Mouse (Mus musculus): ENCODE results near the gene Ltb.

Ltb gene

DNA sequence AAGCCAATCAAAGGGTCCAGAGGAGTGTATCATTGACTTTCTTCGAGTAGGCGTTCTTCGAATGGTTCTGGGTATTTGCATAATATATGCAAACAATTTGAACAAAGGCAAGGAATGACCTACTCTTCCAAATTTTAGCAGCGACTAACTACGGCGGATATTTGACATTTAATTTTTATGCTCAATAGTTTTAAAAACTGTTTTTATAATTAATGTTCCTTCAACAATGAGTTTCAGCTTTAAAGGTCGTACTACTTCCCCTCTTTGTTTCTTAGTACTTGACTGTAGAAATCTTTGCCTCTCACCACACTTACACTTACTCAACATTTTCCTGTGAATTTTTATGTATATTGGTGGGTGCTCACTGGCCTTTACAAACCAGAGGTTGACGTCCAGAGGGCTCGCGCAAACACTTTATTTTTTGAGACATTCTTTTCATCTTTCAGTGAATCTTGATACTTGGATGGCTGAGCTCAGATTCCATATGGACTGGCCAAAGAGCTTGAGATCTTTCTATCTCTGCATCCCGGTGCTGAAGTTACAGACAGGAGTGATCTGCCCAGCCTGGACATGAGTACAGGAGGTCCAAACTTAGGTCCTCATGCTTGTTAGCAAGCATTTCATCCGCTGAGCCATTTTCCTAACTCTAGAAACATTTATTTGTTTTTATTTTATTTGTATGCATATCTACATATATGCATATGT, 28.6 kb upstream of the Ltb start:
- in situ Hi-C loops (cut with MseI, MboI): no loop called here

DNA sequence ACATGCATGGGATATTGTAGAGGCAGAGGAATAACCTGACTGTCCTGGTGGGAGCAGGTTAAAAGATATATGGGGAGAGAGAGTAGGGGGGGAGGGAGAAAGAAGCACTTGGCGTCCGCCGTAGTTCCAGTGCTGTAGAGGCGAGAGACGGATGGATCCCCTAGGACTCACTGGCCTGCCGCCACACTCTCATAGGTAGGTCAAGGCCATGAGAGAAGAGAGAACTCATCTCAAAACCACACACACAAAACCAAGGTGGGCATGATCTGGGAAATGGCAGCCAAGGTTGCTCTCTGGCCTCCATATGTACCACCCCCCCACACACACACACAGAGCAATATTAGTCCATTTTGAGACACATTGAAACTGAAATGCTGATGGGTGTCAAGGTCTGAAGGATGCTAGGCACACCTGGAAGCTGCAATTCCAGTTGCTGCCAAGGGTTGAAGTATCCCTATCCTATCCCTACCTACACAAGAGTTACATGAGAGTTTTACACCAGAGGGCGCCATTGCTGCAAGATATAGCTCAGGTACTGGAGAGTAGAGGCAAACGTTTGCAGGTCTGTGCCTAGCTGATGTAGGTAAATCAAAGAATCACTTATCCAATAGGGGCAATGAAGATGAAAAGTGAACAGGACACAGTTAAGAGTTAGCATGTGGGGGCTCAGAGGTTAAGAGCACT, 27.7 kb upstream of the Ltb start:
- in situ Hi-C loops (cut with MseI, MboI): no loop called here

DNA sequence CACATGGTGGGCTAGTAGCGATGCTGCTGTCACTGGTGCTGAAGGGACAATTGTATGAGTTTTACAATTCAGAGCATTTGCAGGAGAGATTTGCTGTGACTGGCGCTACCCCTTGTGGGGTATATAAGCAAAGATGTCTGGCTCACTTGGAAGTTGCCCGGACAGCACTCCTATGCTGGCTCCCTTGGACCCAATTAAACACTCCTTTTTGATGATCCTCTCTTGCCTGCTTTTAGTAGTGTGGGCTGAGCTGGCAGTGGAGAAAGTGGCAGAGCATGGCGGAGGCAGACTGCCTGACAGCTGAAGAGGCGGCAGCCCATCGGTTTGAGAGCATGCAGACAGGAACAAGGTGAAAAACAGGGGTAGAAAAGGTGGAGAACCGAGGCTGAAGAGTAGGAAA, 26.4 kb upstream of the Ltb start:
- in situ Hi-C loops (cut with MseI, MboI): no loop called here

DNA sequence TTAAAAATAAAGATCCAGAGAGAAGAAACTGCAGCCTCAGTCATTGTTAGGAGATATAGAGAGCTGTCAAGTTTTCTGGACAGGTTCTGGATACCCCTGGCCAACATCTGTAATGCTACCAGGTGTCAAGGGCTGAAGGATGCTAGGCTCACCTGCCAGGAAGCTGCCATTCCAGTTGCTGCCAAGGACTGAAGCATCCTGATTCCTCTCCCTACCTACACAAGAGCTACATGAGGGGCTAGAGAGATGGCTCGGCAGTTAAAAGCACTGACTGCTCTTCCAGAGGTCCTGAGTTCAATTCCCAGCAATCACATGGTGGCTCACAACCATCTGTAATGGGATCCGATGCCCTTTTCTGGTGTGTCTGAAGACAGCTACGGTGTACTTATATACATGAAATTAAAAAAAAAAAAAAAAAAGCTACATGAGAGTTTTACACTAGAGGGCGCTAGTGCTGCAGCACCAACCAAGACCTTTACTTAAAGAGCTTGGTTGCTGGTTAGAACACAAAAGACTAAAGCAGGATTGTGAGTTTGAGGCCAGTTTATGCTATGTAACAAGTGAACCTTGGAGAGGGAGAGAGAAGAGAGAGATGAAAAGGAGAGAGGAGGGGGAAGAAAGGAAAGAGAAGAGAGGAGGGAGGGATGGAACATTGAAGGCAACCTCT, 25.6 kb upstream of the Ltb start:
- in situ Hi-C loops (cut with MseI, MboI): no loop called here

DNA sequence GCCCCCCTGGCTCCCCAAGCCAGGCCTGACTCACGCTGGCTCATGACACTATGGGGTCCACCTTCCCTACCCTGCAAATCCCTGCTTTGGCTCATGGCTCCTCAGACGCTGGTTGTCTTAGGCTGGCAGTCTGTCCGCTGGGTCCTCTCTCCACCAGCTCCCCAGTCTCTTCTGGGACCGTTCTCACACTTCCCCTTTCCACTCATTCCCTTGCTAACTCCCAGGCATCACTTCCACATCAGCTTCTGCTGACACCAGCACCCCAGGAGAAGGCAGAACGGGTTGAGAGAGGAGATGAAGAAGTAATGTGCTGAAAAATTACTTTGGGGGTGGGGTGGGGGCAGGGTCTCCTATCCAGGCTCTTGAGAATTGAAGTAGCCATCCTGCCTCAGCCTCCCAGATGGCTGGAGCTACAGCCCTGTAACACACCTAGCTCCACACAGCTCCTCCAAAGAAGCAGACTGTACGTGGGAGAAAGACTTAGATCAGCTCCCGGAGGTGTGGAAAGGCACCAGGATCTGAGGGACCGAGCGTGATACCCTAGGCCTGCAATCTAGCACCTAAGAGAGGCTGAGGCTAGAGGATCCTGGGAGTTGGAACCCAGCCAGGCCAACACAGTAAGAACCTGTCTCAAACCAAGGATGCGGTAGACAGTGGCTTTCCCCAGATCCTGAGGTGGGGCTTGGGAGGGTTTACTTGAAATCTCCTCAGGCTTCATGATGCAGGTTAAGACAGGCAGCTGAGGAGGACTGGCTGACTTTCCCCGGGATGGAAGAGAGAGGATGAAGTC, 21.6 kb upstream of the Ltb start:
- in situ Hi-C loops (cut with MseI, MboI): loop anchor here in 1 of 2 experiments (5.0 kb wide), 1 partner anchor 60 kb away; the partner anchor contains the start of gene Atp6v1g2

DNA sequence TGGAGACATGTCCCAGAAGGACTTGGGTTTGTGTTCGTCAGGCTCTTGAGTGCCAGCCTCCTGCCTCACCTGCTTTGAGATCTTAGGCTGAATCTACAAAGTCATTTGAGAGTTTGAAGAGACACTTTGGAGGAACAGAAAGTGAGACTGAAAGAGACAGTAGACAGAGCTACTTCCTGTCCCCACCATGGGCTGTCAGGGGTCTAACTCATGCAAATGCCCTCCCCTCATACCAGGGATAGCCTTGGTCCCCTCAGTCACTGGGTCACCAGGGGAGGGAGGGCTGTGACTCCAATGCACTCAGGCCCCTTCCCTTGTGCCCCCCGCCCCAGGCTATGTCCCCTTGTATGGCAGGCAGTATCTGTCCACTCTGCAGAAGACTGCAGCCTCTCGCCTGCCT, 20.9 kb upstream of the Ltb start:
- in situ Hi-C loops (cut with MseI, MboI): loop anchor here in 1 of 2 experiments (5.0 kb wide), 1 partner anchor 59 kb away; the partner anchor contains the start of gene Atp6v1g2

DNA sequence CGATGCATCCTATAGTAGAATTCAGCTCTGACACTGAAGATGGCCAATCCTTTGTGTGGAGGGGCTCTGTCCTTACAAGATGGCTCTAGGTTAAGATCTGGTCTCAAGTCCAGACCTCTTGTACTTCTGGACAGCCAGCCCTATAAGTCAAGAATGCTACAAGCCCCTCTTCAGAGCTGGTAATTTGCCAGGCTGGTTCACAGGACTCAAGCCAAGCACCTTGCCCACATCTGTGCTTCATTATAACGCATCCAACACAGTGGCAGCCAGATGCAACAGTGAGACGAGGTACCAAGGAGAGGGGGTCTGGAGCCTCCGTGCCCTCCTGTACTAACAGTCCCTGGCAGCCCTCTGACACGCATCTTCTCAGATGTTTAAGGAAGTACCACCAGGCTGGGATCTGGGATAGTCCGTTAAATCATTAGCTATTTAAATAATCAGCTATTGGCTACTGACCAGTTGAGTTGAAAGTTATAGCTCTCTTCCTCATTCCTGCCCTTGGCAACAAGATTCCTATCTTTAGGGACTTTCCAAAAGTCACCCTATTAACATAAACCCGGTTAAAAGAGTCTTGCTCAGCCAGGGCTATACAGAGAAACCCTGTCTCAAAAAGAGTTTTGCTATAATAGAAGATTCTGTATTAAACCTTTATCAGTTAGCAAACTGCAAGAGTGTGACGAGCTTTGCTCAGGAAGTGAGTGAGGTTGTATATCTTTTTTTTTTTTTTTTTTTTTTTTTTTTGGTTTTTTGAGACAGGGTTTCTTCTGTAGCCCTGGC, 19.9 kb upstream of the Ltb start:
- in situ Hi-C loops (cut with MseI, MboI): loop anchor here in 1 of 2 experiments (5.0 kb wide), 1 partner anchor 58 kb away; the partner anchor contains the start of gene Atp6v1g2

DNA sequence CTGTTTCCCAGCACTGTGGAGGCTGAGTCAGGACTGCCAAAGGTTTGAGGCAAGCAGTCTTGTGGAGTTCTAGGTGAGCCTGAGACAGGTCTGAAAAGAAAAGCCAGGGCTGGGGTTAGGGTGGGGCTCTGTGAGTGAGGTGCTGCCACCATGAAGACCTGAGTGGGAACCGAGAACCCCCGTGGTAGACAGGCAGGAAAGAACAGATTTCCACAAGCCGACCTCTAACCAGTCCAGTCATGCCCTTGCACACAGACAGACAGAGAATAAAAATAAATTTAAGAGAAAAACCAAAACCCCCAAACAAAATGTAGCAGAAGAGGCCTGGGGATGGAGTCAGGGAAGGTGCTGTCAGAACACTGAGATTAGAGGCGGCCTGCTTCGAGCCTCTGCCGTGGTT, 18.9 kb upstream of the Ltb start:
- in situ Hi-C loops (cut with MseI, MboI): loop anchor here in 1 of 2 experiments (5.0 kb wide), 1 partner anchor 57 kb away; the partner anchor contains the start of gene Atp6v1g2

DNA sequence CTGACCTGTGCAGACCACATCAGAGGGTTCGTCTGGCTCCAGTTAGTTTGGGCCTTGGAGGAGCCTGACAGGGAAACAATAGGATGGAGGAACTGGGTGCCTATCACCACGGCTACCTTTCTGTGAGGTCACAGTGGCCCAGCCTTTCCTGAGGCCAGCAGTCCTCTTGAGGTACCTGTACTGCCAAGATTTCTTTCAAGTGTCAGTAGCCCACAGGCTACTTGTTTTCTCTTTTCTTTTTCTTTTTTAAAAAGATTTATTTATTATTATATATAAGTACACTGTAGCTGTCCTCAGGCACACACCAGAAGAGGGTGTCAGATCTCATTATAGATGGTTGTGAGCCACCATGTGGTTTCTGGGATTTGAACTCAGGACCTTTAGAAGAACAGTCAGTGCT, 18.3 kb upstream of the Ltb start, which contains the start of gene Aif1:
Gene Aif1 (minus strand): TSS at position 101 of the 400 bp plus-strand sequence.
- in situ Hi-C loops (cut with MseI, MboI): loop anchor here in 1 of 2 experiments (5.0 kb wide), 1 partner anchor 56 kb away; the partner anchor contains the start of gene Atp6v1g2

DNA sequence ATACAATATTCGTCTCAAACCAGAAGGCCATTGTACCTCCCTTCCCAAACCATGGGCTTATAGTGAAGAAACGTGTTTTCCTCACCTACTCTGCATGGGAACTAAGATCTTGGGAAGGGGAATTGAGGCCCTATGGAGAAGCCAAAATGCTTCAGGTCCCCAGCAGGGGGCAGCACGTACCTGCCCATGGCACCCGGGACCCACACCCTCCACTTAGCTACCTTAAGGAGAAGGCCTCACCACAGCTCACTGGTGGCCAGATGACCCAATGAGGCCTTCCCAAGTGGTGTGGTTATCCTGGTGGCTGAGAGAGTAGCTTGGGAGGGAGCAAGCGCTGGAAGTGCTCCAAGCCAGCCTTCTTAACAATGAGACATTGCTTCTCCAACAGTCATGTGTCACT, 15.7 kb upstream of the Ltb start:
- in situ Hi-C loops (cut with MseI, MboI): loop anchor here in 1 of 2 experiments (5.0 kb wide), 1 partner anchor 54 kb away; the partner anchor contains the start of gene Atp6v1g2

DNA sequence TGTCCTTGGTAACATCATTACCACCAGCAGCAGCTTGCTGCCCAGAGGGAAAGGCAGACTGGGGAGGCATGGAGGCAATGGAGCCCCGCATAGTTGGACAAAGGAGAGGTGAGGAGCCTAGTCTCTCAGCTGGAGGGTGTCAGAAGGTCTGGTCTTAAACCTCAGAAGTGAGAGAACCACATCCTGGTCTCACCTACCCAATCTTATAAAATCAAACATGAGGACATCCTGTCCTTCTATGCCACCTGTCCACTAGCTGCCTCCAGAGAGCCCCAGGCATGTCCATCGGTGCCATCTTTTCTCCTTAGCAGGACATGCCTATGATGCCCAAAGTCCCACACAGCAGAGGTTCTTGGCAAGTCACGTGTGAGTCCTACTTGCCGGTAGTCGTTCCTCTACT, 14.1 kb upstream of the Ltb start:
- in situ Hi-C loops (cut with MseI, MboI): no loop called here

DNA sequence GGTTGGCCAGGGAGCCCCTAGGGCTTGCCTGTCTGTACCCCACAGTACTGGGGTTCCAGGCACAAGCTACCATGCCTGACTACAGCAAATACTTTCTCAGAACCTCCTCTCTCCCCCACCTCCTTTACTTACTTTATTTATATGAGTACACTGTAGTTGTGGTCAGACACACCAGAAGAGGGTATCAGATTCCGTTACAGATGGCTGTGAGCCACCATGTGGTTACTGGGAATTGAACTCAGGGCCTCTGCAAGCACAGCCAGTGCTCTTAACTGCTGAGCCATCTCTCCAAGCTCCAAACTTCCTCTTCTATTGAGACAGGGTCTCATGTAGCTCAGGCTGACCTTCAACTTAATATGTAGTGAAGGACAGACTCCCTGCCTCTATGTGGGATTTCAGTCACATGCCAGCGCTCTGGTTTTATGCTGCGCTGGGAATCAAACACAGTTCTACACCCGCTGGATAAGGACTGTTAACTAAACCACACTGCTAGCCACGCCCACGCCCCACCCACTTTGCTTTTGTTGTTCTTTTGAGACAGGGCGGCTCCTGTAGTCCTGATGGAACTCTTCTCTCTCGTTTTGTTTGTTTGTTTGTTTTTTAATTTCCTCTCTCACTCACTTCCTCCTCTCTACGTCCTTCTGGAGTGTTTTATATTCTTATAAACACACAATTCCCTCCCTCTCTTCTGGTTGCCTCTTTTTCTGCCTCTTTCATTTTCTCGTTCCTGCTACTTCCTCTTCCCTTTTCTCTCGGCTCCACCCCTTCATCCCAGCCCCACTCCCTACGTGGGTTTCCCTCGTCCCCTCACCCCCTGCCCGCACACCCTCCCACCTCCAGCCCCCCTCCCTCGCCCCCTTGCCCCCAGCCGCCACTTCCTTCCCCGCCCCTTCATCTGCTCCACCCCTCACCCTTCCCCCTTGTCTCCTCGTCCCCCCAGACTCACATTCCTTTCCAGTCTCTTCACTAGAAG, 8.3 kb upstream of the Ltb start:
- in situ Hi-C loops (cut with MseI, MboI): no loop called here

DNA sequence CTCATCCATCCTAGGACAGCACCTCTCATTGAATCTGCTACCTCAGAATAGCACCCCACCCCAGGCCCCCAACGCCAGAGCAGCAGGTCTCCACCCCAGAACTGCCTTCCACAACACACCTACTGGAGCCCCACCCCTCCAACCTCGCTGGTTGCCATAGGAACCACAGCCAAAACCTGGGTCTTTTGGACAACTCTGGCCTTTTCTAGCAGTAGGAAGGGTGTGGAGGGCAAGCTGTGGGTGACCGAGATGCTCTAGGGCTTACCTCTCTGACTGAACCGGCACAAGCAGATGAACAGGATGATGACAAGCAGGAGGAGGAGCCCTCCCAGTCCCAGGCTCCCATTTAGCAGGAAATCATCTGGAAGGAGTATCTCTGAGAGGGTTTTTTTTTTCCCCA, 7.6 kb upstream of the Ltb start:
- in situ Hi-C loops (cut with MseI, MboI): no loop called here

DNA sequence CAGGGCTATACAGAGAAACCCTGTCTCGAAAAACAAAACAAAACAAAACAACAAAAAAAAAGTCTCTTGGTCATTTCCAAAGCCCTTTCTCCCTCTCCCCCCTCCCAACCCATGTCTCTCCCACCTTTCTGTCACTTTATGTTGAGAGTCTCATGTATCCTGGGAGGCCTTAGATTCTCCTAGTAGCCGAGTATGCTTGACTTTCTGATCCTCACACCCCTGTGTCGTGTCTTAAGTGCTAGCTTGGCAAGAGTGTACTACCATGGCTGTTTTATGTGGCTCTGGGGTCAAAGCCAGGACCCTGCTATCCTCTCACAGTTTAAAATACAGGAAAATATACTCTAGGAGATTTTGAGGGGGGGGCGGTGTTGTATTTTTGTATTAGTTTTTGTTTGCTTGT, 6.9 kb upstream of the Ltb start:
- in situ Hi-C loops (cut with MseI, MboI): no loop called here

DNA sequence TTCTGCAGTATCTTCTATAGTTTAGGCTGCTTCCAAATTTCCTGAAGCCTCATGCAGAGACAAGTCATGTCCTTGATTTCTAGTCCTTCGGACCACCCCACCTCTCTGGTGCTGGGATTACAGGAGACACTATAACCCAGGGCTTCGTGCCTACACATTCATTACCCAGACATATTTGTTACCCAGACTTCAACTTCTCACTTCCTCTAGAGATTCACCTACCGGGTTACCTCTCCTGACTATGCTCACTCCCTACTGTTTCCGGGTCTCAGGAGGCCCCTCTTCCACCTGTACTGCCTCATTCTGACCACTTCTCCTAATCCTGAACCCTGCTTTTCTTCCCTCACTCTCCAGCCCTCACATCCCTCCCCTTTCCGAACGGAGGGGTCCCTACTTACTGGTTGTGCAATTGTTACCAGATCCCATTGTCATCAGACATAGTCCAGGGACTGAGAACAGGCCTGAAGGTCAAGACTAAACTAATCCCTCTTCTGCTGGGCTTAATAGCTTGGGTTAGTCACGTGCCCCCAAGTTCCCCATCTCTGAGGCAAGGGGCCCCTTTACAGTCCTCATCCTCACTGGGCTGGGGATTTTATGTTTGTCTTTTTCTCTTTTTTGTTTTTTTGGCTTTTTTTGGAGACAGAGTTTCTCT, 6.2 kb upstream of the Ltb start, which contains the start of gene Lst1:
Gene Lst1 (minus strand): TSS at position 481 of the 652 bp plus-strand sequence.
- in situ Hi-C loops (cut with MseI, MboI): no loop called here

DNA sequence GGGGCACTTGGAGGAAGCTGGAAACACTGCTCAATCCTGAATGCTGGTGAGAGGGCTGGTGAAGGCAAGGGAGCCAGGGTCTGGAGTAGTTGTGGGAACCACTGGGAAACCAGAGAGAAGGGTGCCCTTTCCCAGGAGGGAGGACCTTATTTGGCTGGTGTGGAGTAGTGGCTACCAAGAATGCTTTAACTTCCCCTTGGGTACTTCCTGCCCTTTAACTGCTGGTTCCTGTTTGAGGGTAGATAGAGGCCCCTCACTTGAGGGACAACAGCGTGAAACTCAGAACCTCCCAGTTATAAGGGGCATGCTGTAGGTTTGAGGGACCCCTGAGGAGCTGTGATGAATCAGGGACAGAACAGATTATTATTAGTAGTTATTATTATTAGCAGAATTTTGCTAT, 5.1 kb upstream of the Ltb start:
- in situ Hi-C loops (cut with MseI, MboI): no loop called here

DNA sequence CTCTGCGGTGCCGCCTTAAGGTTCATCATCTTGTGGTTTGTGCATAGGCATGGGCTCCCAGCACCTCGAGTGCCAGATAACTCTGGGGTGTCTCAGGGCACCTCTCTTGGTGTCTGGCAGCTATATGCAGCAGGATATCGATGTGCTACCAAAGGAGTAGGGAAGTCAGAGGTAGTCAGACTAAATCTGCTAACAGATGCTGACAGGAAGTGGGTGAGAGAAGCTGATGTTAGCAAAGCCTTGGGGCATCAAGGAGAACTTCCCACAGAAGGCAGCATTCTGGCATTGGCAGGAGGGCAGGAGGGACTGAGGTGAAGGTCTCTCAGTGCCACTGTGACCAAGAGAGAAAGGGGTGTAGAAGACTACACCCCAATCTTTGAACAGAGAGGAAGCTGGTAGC, 4.1 kb upstream of the Ltb start:
- in situ Hi-C loops (cut with MseI, MboI): no loop called here

DNA sequence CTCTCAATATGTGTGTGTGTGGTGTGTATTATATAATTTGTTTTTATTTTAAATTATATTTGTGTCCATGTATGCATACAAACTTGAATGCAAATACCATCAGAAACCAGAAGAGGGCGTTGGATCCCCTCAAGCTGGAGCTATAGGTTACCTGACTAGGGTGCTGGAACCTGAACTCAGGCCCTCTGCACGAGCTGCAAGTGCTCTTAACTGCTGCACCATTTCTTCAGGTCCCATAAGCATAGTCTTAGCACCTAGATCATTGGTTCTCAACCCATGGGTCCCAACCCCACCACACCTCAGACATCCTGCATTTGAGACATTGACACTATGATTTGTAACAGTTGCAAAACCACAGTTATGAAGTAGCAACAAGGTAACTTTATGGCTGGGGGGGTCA, 2.5 kb upstream of the Ltb start:
- in situ Hi-C loops (cut with MseI, MboI): no loop called here

DNA sequence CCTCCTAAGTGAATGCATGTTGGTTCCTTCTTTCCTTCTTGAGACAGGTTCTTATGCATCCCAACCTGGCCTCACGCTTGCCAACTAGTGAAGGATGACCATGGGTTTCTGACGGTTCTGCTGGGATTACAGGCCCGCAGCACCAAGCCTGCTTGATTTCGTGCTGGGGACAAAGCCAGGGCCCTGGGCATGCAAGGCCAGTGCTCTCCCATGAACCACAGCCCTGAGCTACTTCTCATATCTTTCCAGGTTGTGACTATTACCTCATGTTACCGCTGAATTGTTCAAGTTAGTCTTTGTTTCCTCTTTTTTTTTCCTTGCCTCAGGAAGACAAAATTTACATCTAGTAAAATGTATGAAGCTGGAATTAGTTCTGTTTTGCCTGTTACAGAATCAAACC, 1.3 kb upstream of the Ltb start:
- in situ Hi-C loops (cut with MseI, MboI): no loop called here

All from mouse trophoblast stem cell (cell line).